Mouse (Mus musculus) skeletal muscle tissue, postnatal 0 days (tissue): ENCODE results near the gene Rab6a. TPM values are rescaled to one million over a fixed set of nuclear protein-coding genes. Genes with fewer than 3 reads are reported as not detected.

Source experiments
- polyA plus RNA-seq: library from polyadenylated mRNA; unstranded; fragments of >200 nt; fragmentation: Nextera tagmentation; extraction: Ambion mirVana; gene quantifications from 2 replicates; pipeline ENCODE4 v1.2.1, GENCODE M21; 2015

Rab6a gene
- 69.7 and 73.2 TPM in 2 replicates for polyA plus RNA-seq

GRCm38 (mm10) chr7:100607214-100608129 is at the start of gene Rab6a:
Gene Rab6a, plus strand, starts transcription at chr7:100607410.

DNA sequence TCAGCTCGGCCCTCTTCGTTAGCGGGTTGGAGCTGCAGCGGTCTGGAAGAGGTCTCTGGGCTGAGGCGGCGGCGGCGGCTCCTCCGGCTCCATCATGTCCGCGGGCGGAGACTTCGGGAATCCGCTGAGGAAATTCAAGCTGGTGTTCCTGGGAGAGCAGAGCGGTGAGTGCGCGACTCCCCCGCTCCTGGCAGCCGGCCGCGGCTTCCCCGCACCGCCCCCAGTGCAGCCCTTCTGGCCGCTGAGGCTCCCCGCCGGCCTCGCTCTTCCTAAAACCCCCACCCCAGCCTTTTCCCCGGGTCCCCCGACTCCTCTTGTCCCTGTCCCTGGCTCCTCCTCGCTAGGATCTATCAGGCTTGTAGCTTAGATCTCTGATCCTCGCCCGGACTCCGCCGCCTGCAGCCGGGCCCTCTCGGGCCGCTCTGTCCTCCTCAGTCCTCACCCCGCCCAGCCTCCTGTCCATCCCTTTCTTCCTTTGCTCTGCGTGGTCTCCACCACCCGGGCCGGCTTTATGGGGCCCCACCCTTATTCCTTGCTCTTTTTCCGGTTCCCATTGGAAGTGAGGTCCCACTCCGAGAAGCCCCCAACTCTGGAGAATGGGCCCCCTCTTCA is 1.0 kb downstream of the Rab6a start, which contains the start of gene Mrpl48:
Gene Mrpl48, minus strand, starts transcription at position 172 of the 612 bp plus-strand sequence.

DNA sequence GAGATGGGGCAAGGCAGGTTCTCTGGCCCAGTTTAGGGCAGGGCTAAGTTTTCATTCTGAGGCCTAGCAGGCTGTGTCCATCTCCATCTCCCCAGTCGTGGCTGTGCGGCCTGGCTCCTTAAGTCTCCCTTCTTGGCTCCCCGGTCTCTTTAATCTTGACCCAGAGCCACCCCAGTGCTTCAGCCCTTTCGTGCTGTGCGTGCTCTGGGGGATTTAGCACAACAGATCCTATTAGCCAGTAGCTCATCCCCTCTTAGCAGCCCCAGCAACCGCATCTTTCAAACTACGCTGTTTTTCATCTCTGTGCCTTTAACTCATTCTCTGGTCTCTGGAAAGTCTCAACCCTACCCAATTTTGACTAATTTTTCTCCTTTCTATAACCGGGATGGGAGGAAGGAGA is 55.0 kb downstream of the Rab6a start, which contains the start of gene Plekhb1:
Gene Plekhb1, minus strand, starts transcription at position 184 of the 400 bp plus-strand sequence.

Other genes starting within 250 kb of the Rab6a start
- 4.9 and 7.2 TPM in 2 replicates for gene C2cd3, start 235.2 kb upstream of the Rab6a start, polyA plus RNA-seq
- gene Ppme1, start 235.1 kb upstream of the Rab6a start, polyA plus RNA-seq = 30.8 and 33.3 TPM in 2 replicates
- gene Ucp3, start 134.4 kb upstream of the Rab6a start, polyA plus RNA-seq = 39.3 and 50.4 TPM in 2 replicates
- 127 and 198 TPM in 2 replicates for gene Ucp2, start 114.1 kb upstream of the Rab6a start, polyA plus RNA-seq
- gene Dnajb13, start 92.5 kb upstream of the Rab6a start, polyA plus RNA-seq = 0.37 and 0.38 TPM in 2 replicates
- gene Coa4, start 70.3 kb upstream of the Rab6a start, polyA plus RNA-seq = 16.5 and 18.7 TPM in 2 replicates
- gene Mrpl48, start 891 bp downstream of the Rab6a start, polyA plus RNA-seq = 85.3 and 86.6 TPM in 2 replicates
- gene Plekhb1, start 55.0 kb downstream of the Rab6a start, polyA plus RNA-seq = 12.3 and 12.8 TPM in 2 replicates
- 15.7 and 17.1 TPM in 2 replicates for gene Fam168a, start 99.2 kb downstream of the Rab6a start, polyA plus RNA-seq